Mouse (Mus musculus) T-cell, adult 2 months (primary cell): Measurements from ENCODE around the gene Olfr844.

ENCODE experiments used
- DNase-seq: peaks from one replicate; pipeline ENCODE4 v3.0.0; 2022; ENCODE audit warnings: low spot score

Olfr844 gene

DNA sequence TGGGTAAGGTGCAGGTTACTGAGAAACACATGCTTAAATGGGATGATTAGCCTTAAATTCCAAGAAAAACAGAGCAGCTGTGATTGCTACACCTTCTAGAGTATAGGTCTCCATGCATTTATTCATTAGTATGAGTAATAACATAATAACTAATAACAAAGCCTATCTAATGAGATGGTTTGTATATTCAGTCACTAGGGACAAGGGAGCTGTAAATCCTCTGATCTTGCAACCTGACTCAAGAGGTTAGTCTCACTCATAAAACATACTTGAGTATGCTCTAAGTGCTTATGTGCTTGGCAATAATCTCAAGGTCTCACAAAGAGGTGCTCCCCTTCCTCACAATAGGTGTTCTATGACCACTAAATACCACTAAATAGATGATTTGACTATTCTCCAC is at the start of gene Olfr844:
TSS of gene Olfr844 (plus strand) at position 301 of the 400 bp plus-strand sequence.
- DNase-seq = no peak

DNA sequence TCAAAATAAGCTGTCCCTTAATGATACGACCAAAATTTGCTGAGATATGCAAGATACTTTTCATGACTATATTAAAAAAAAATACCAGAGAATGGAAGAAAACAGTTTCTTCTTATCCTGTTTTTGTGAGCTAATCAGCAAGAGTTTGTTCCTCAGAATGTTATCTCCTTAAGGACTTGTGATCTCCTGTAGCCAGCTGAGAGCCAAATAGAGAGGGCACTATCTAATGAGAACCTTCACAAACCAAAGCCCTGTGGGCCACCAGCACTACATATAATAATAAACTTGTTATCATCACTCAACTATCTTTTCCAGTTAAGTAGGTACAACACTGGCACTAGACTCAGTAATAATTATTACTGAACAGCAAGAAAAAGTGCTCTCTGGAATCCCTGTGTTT is 20.0 kb downstream of the Olfr844 start, which contains the start of gene Olfr845:
TSS of gene Olfr845 (plus strand) at position 301 of the 400 bp plus-strand sequence.
- DNase-seq = no peak

DNA sequence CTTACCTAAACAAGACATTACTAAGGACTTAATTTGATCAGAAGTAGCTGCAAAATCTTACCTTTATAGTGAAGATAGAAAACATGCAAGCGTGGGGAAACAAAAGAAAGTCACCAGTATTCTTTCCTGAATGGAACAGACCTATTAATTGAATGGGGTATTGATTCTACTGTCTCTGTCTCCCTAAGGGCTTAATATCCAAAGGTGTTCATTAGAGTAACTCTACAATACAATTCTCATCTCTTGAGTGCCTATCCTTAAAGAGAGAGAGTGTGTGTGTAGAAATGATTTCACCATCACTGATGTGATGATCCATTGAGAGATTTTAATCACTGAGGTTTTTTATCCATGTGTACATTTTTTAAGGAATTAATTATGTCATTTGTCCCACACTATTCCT is 47.8 kb downstream of the Olfr844 start, which contains the start of gene Olfr846:
TSS of gene Olfr846 (minus strand) at position 101 of the 400 bp plus-strand sequence.
- DNase-seq = no peak
